In the genomic region with DNA sequence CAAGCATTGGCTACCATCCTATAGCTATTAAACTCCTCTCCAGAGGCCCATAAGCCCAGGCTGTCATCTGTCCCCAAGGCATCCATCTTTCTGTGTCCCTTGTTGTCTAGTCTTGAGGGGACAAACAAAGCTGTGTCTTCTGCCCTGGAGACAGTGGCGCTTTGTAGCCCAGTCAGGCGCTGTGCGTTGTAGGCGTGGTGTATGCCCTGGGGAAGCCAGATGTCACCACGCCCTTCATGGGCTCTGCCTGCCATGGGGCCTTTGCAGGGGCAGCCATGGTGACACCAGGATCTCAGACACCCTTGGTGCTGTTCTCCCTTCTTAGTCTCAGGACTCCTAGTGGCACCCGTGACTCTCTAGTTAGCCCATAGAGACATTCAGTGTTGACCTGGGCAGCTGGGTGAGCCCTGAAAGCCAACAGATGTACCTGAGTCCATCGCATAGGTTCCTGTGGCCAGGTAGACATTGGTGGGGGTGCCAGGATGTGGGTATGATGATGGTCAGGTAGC, we compare ENCODE assay signal across 8 mouse cellular contexts. TPM values are rescaled to one million over a fixed set of nuclear protein-coding genes. Genes with fewer than 3 reads are reported as not detected.
DNase-seq lines count a peak whose midpoint lies in the region; ATAC-seq and TF ChIP-seq lines count a peak whose summit lies in the region.

No protein-coding gene starts in this region.

- H3K4me1 ChIP-seq in lung, embryonic 15.5 days = peaks cover 19% of the 10 kb centered on the region
- H3K4me1 ChIP-seq in embryonic facial prominence, embryonic 11.5 days (ENCODE audit: control insufficient read depth, insufficient read depth, low read length) = peaks cover 7% of the 10 kb centered on the region

- no peak overlapping the region for H3K27ac ChIP-seq in lung, embryonic 15.5 days
- H3K27ac ChIP-seq in embryonic facial prominence, embryonic 11.5 days (replicated peaks; ENCODE audit: low read depth, low read length) = 0 out of 2 replicates have a peak overlapping the region, but pooled peaks have one; percentile 35

- H3K4me3 ChIP-seq in lung, embryonic 15.5 days = peak overlapping the region; percentile 94; the same call in 1 of the 2 replicates
- H3K4me3 ChIP-seq in embryonic facial prominence, embryonic 11.5 days (ENCODE audit: low read depth, low read length) = no peak overlapping the region; the same call in 1 of the 2 replicates
- H3K4me3 ChIP-seq in myocyte = peak overlapping the region; percentile 81

- no peak for DNase-seq in lung, postnatal 14 days
- no peak for DNase-seq in embryonic facial prominence, embryonic 11.5 days (ENCODE audit: low spot score)
- DNase-seq in induced T-regulatory cell, adult 2 months (ENCODE audit: low read depth) = peak; percentile 62
- no peak for DNase-seq in right cerebral cortex, postnatal 10 days (ENCODE audit: low spot score in 2 of 2)
- no peak for DNase-seq in left cerebral cortex, adult 11 months (ENCODE audit: low spot score)
- DNase-seq in adrenal gland, adult 18-20 months (ENCODE audit: low spot score in 2 of 2) = no peak

- no peak overlapping the region for H3K9ac ChIP-seq in lung, embryonic 15.5 days
- H3K9ac ChIP-seq in embryonic facial prominence, embryonic 11.5 days (replicated peaks; ENCODE audit: low read length) = peak overlapping the region; percentile 68

- peaks cover 29% of the 10 kb centered on the region for H3K36me3 ChIP-seq in lung, embryonic 15.5 days
- H3K36me3 ChIP-seq in embryonic facial prominence, embryonic 11.5 days (replicated peaks; ENCODE audit: control insufficient read depth, insufficient read depth, low read depth, low read length) = peaks cover 7% of the 10 kb centered on the region
- H3K36me3 ChIP-seq in myocyte (ENCODE audit: control insufficient read depth, insufficient read depth) = peaks cover 7% of the 10 kb centered on the region

- ATAC-seq in lung, embryonic 15.5 days (ENCODE audit: borderline replicate concordance, extremely low read depth, low FRiP score, low TSS enrichment) = no peak
- ATAC-seq in embryonic facial prominence, embryonic 11.5 days (replicated peaks; ENCODE audit: insufficient number of reproducible peaks, low FRiP score, low TSS enrichment, low read depth) = no peak

- peak overlapping the region; percentile 89 for H3K4me2 ChIP-seq in lung, embryonic 15.5 days
- H3K4me2 ChIP-seq in embryonic facial prominence, embryonic 11.5 days (ENCODE audit: low read depth, low read length) = peak overlapping the region; percentile 70
- peak overlapping the region; percentile 90 for H3K4me2 ChIP-seq in myocyte (ENCODE audit: low read depth)

- TF ChIP-seq POLR2A in myocyte (IDR thresholded peaks at IDR 0.05; ENCODE audit: insufficient read length, low read depth) = no peak

- no peaks in the 10 kb centered on the region for H3K9me3 ChIP-seq in lung, embryonic 15.5 days
- H3K9me3 ChIP-seq in embryonic facial prominence, embryonic 11.5 days (replicated peaks; ENCODE audit: control insufficient read depth, low read length) = no peaks in the 10 kb centered on the region

- peaks cover 37% of the 10 kb centered on the region for H3K79me2 ChIP-seq in myocyte (ENCODE audit: control insufficient read depth, insufficient read depth)

- H3ac ChIP-seq in myocyte (ENCODE audit: control insufficient read depth, insufficient read length) = peak overlapping the region; percentile 22

- 88% methylated on average over 7 of the region's 7 CpGs for WGBS in lung, embryonic 15.5 days
- WGBS in embryonic facial prominence, embryonic 11.5 days = 89% methylated on average over 7 of the region's 7 CpGs

- H3K27me3 ChIP-seq in lung, embryonic 15.5 days = no peaks in the 10 kb centered on the region
- no peaks in the 10 kb centered on the region for H3K27me3 ChIP-seq in embryonic facial prominence, embryonic 11.5 days (ENCODE audit: control insufficient read depth, insufficient read depth, low read length)
- H3K27me3 ChIP-seq in myocyte (ENCODE audit: control insufficient read depth, insufficient read depth, insufficient read length) = no peaks in the 10 kb centered on the region

TF ChIP-seq in myocyte, 11 proteins besides CTCF, POLR2A, EP300 and RAD21:
- no peak for TF ChIP-seq TCF3 (IDR thresholded peaks at IDR 0.05; ENCODE audit: insufficient read length, low read depth)

RNA-seq across cellular contexts. Expression of a gene that starts 1.4 kb away (rescaled TPM):
- 9.1 TPM in 2 replicates for polyA plus RNA-seq in lung, embryonic 15.5 days (2015; fragmentation: Nextera tagmentation; extraction: Ambion mirVana)
- polyA plus RNA-seq in embryonic facial prominence, embryonic 11.5 days (2014; fragmentation: Nextera tagmentation; extraction: Ambion mirVana) = 5.7 and 5.8 TPM in 2 replicates
- polyA plus RNA-seq in myocyte (2012; fragmentation: generic; extraction: Trizol) = 5.7 TPM
- 1 to 10 TPM; 1.8 to 2.1 TPM for total RNA-seq in adrenal gland, adult 18-20 months (2021)

RNA-seq across cellular contexts. Expression of a gene that starts 1.4 kb away (rescaled TPM):
- 79.0 and 84.8 TPM in 2 replicates for polyA plus RNA-seq in lung, embryonic 15.5 days (2015; fragmentation: Nextera tagmentation; extraction: Ambion mirVana)
- polyA plus RNA-seq in embryonic facial prominence, embryonic 11.5 days (2014; fragmentation: Nextera tagmentation; extraction: Ambion mirVana) = 62.4 and 64.9 TPM in 2 replicates
- polyA plus RNA-seq in myocyte (2012; fragmentation: generic; extraction: Trizol) = 141 TPM
- 10 to 100 TPM; 49.7 to 54.4 TPM for total RNA-seq in adrenal gland, adult 18-20 months (2021)

RNA-seq across cellular contexts. Expression of a gene that starts 1.8 kb away (rescaled TPM):
- 3.2 and 5.1 TPM in 2 replicates for polyA plus RNA-seq in lung, embryonic 15.5 days (2015; fragmentation: Nextera tagmentation; extraction: Ambion mirVana)
- polyA plus RNA-seq in embryonic facial prominence, embryonic 11.5 days (2014; fragmentation: Nextera tagmentation; extraction: Ambion mirVana) = 1.4 and 1.5 TPM in 2 replicates
- 1.0 TPM for polyA plus RNA-seq in myocyte (2012; fragmentation: generic; extraction: Trizol)
- 1 to 10 TPM; 2.6 to 3.0 TPM for total RNA-seq in adrenal gland, adult 18-20 months (2021)

RNA-seq across cellular contexts. Expression of a gene that starts 13.9 kb away (rescaled TPM):
- 122 and 133 TPM in 2 replicates for polyA plus RNA-seq in lung, embryonic 15.5 days (2015; fragmentation: Nextera tagmentation; extraction: Ambion mirVana)
- polyA plus RNA-seq in embryonic facial prominence, embryonic 11.5 days (2014; fragmentation: Nextera tagmentation; extraction: Ambion mirVana) = 94.8 and 111 TPM in 2 replicates
- polyA plus RNA-seq in myocyte (2012; fragmentation: generic; extraction: Trizol) = 111 TPM
- 100 to 1,000 TPM in 1 of 2 experiments, 10 to 100 TPM in 1; 94.5 to 102 TPM for total RNA-seq in adrenal gland, adult 18-20 months (2021)

RNA-seq across cellular contexts. Expression of a gene that starts 18.6 kb away (rescaled TPM):
- polyA plus RNA-seq in lung, embryonic 15.5 days (2015; fragmentation: Nextera tagmentation; extraction: Ambion mirVana) = 142 and 152 TPM in 2 replicates
- 93.4 and 97.9 TPM in 2 replicates for polyA plus RNA-seq in embryonic facial prominence, embryonic 11.5 days (2014; fragmentation: Nextera tagmentation; extraction: Ambion mirVana)
- 178 TPM for polyA plus RNA-seq in myocyte (2012; fragmentation: generic; extraction: Trizol)
- 100 to 1,000 TPM; 134 to 140 TPM for total RNA-seq in adrenal gland, adult 18-20 months (2021)
